Comparison of ENCODE assay signal across 15 mouse cellular contexts in genomic region chr5:144664571-144665295, GRCm38 (mm10).
"Had no signal": no experiment of that assay in that cellular context is flagged by ENCODE, and none has a peak within 500 bp of the region (broad histone marks: within the 10 kb centered on the region; RNA-seq: fewer than 3 reads in every experiment).

No protein-coding gene starts in this region.

- DNase-seq: gastrocnemius, adult 2 months; gastrocnemius, postnatal 10 days; gastrocnemius, postnatal 25 days; heart, postnatal 10 days; heart, postnatal 4 days; kidney, adult 11 months; kidney, adult 2 months; kidney, adult 9 months; kidney, postnatal 14 days; kidney, postnatal 36 days; layer of hippocampus, adult 9-11 months; liver; liver, embryonic 13.5 days had no signal

- ATAC-seq: hindbrain, embryonic 16.5 days; intestine, embryonic 16.5 days had no signal
